Mouse (Mus musculus) testis, adult 2 months (tissue): ENCODE measurements around the gene C87499. TPM values are rescaled to one million over a fixed set of nuclear protein-coding genes. Genes with fewer than 3 reads are reported as not detected.
A peak's percentile ranks its signal among the peaks of the same experiment; 100 is the strongest.

ENCODE experiments used
- H3K27ac ChIP-seq: fragments of 200-500 bp; 2 replicates; pipeline ENCODE4 v1.5.1; 2012; ENCODE audit warnings: low read depth, low read length; ENCODE audit not compliant: control insufficient read depth, insufficient read depth
- H3K27me3 ChIP-seq: fragments of 200-500 bp; 2 replicates; pipeline ENCODE4 v1.6.1; 2012; ENCODE audit warnings: mild to moderate bottlenecking, low read length, moderate library complexity; ENCODE audit not compliant: control insufficient read depth, insufficient read depth
- H3K36me3 ChIP-seq: fragments of 200-500 bp; 2 replicates; pipeline ENCODE4 v1.6.1; 2012; ENCODE audit warnings: mild to moderate bottlenecking, low read length; ENCODE audit not compliant: control insufficient read depth, insufficient read depth
- H3K4me1 ChIP-seq: fragments of 200-500 bp; 2 replicates; pipeline ENCODE4 v1.6.1; 2012; ENCODE audit warnings: low read length; ENCODE audit not compliant: control insufficient read depth, insufficient read depth
- H3K4me3 ChIP-seq: fragments of 200-500 bp; 2 replicates; pipeline ENCODE4 v1.5.1; 2012; ENCODE audit warnings: low read depth, mild to moderate bottlenecking, low read length, moderate library complexity, mixed read lengths; ENCODE audit not compliant: control insufficient read depth
- CTCF ChIP-seq: fragments of 200-500 bp; IDR thresholded peaks from 2 replicates; pipeline ENCODE4 v1.5.1; 2012; ENCODE audit warnings: low read depth, mild to moderate bottlenecking, inconsistent platforms, low read length, moderate library complexity; ENCODE audit not compliant: control insufficient read depth, insufficient read depth, insufficient replicate concordance
- POLR2A ChIP-seq: fragments of 200-500 bp; IDR thresholded peaks from 2 replicates; pipeline ENCODE4 v1.6.1; 2012; ENCODE audit warnings: low read depth, mild to moderate bottlenecking, inconsistent platforms, low read length, moderate library complexity; ENCODE audit not compliant: control insufficient read depth
- polyA plus RNA-seq: library from polyadenylated mRNA; depleted of rRNA; stranded (reverse); fragments of >200 nt; gene quantifications from 2 replicates; pipeline ENCODE4 v1.2.3, GENCODE M21; 2012; rRNA removed

C87499 gene
- polyA plus RNA-seq, 1 experiment: not detected

GRCm38 (mm10) chr4:88644359-88644758 is 10.1 kb upstream of the C87499 start, which contains the start of gene Ifna13:
TSS of gene Ifna13 (minus strand) at chr4:88644459.
- H3K4me1 ChIP-seq: no peaks in the 10 kb centered on the region
- H3K36me3 ChIP-seq: no peaks in the 10 kb centered on the region
- H3K4me3 ChIP-seq: no peak within 1 kb of the TSS
- H3K27me3 ChIP-seq: no peaks in the 10 kb centered on the region
- TF ChIP-seq POLR2A (no peak), CTCF (no peak)
- H3K27ac ChIP-seq: no peak within 1 kb of the TSS

GRCm38 (mm10) chr4:88642526-88642925 is 8.3 kb upstream of the C87499 start:
- H3K4me3 ChIP-seq: no peak overlapping the region
- no peak overlapping the region for H3K27ac ChIP-seq
- TF ChIP-seq POLR2A: no peak
- TF ChIP-seq CTCF: no peak
- no peaks in the 10 kb centered on the region for H3K36me3 ChIP-seq
- H3K27me3 ChIP-seq: no peaks in the 10 kb centered on the region
- no peaks in the 10 kb centered on the region for H3K4me1 ChIP-seq

- H3K36me3 ChIP-seq: no peaks in the 10 kb centered on the region
- no peaks in the 10 kb centered on the region for H3K4me1 ChIP-seq
- H3K4me3 ChIP-seq: peak overlapping the region; percentile 84
- no peaks in the 10 kb centered on the region for H3K27me3 ChIP-seq
- TF ChIP-seq POLR2A (no peak), CTCF (peak; percentile 50; the same call in 1 of the 2 replicates)
- no peak overlapping the region; the same call in 1 of the 2 replicates for H3K27ac ChIP-seq
Measured at GRCm38 (mm10) chr4:88641077-88641831, 7.0 kb upstream of the C87499 start.

- no peaks in the 10 kb centered on the region for H3K36me3 ChIP-seq
- no peaks in the 10 kb centered on the region for H3K4me1 ChIP-seq
- no peak overlapping the region for H3K27ac ChIP-seq
- peak overlapping the region; percentile 84 for H3K4me3 ChIP-seq
- no peaks in the 10 kb centered on the region for H3K27me3 ChIP-seq
- TF ChIP-seq CTCF: no peak
Measured at GRCm38 (mm10) chr4:88640704-88641076, 6.5 kb upstream of the C87499 start.

- Histone ChIP-seq H3K27ac (no peak within 1 kb of the TSS), H3K4me3 (no peak within 1 kb of the TSS), H3K27me3 (no peaks in the 10 kb centered on the region), H3K36me3 (no peaks in the 10 kb centered on the region), H3K4me1 (no peaks in the 10 kb centered on the region)
- TF ChIP-seq POLR2A (no peak), CTCF (no peak)
Measured at GRCm38 (mm10) chr4:88603276-88603675, 30.9 kb downstream of the C87499 start, which contains the start of gene Ifna12. TSS of gene Ifna12 (minus strand) at chr4:88603376.

- H3K27ac ChIP-seq: no peak within 1 kb of the TSS
- no peaks in the 10 kb centered on the region for H3K36me3 ChIP-seq
- H3K27me3 ChIP-seq: no peaks in the 10 kb centered on the region
- H3K4me1 ChIP-seq: no peaks in the 10 kb centered on the region
- H3K4me3 ChIP-seq: no peak within 1 kb of the TSS
- TF ChIP-seq POLR2A (no peak), CTCF (no peak)
Measured at GRCm38 (mm10) chr4:88592285-88592684, 41.9 kb downstream of the C87499 start, which contains the start of gene Ifna9. TSS of gene Ifna9 (minus strand) at chr4:88592385.

Other genes with a start within 250 kb of the C87499 start
- 0.90 and 1.4 TPM in 2 replicates for gene Hacd4, start 195.5 kb downstream of the C87499 start, polyA plus RNA-seq
- not detected in 2 replicates for gene Ifnb1, start 111.6 kb downstream of the C87499 start, polyA plus RNA-seq
- not detected in 2 replicates for gene Ifna15, start 76.2 kb downstream of the C87499 start, polyA plus RNA-seq
- gene Ifna14, start 62.6 kb downstream of the C87499 start, polyA plus RNA-seq: not detected in 2 replicates
- not detected in 2 replicates for gene Ifna9, start 42.0 kb downstream of the C87499 start, polyA plus RNA-seq
- gene Ifna12, start 31.0 kb downstream of the C87499 start, polyA plus RNA-seq: not detected in 2 replicates
- not detected in 2 replicates for gene Ifna13, start 10.0 kb upstream of the C87499 start, polyA plus RNA-seq
- not detected in 2 replicates for gene Ifna16, start 42.5 kb upstream of the C87499 start, polyA plus RNA-seq
- gene Ifna2, start 49.5 kb upstream of the C87499 start, polyA plus RNA-seq: not detected in 2 replicates
- gene Ifnab, start 56.9 kb upstream of the C87499 start, polyA plus RNA-seq: 0.38 and 0.62 TPM in 2 replicates
- 1.1 and 1.7 TPM in 2 replicates for gene Gm26566, start 87.4 kb upstream of the C87499 start, polyA plus RNA-seq
- gene Klhl9, start 88.1 kb upstream of the C87499 start, polyA plus RNA-seq: 5.4 TPM in 2 replicates
- gene Gm13271, start 120.5 kb upstream of the C87499 start, polyA plus RNA-seq: not detected in 2 replicates
- gene Gm13283, start 125.7 kb upstream of the C87499 start, polyA plus RNA-seq: not detected in 2 replicates
- not detected in 2 replicates for gene Gm13290, start 139.4 kb upstream of the C87499 start, polyA plus RNA-seq
- not detected in 2 replicates for gene Gm13289, start 142.5 kb upstream of the C87499 start, polyA plus RNA-seq
- not detected in 2 replicates for gene Gm13272, start 145.4 kb upstream of the C87499 start, polyA plus RNA-seq
- not detected in 2 replicates for gene Ifnz, start 147.7 kb upstream of the C87499 start, polyA plus RNA-seq
- not detected in 2 replicates for gene Gm13276, start 151.3 kb upstream of the C87499 start, polyA plus RNA-seq
- not detected in 2 replicates for gene Gm13277, start 154.2 kb upstream of the C87499 start, polyA plus RNA-seq
- not detected in 2 replicates for gene Gm13278, start 157.1 kb upstream of the C87499 start, polyA plus RNA-seq
- not detected in 2 replicates for gene Gm13275, start 160.1 kb upstream of the C87499 start, polyA plus RNA-seq
- gene Gm13279, start 163.0 kb upstream of the C87499 start, polyA plus RNA-seq: not detected in 2 replicates
- gene Gm13285, start 165.3 kb upstream of the C87499 start, polyA plus RNA-seq: not detected in 2 replicates
- not detected in 2 replicates for gene Gm13287, start 168.8 kb upstream of the C87499 start, polyA plus RNA-seq
- not detected in 2 replicates for gene Gm13288, start 171.1 kb upstream of the C87499 start, polyA plus RNA-seq
- gene Ifna7, start 181.8 kb upstream of the C87499 start, polyA plus RNA-seq: not detected in 2 replicates
- not detected in 2 replicates for gene Ifna11, start 185.5 kb upstream of the C87499 start, polyA plus RNA-seq
- gene Ifna6, start 193.0 kb upstream of the C87499 start, polyA plus RNA-seq: not detected in 2 replicates
- not detected in 2 replicates for gene Ifna5, start 201.1 kb upstream of the C87499 start, polyA plus RNA-seq
- gene Ifna4, start 207.4 kb upstream of the C87499 start, polyA plus RNA-seq: not detected in 2 replicates
- gene Ifna1, start 215.7 kb upstream of the C87499 start, polyA plus RNA-seq: not detected in 2 replicates
- not detected in 2 replicates for gene Ifne, start 245.8 kb upstream of the C87499 start, polyA plus RNA-seq